Mouse (Mus musculus) myocyte (in vitro differentiated cells): ENCODE measurements at regions not wholly inside any gene's neighbourhood (a gene's known extent, or its start where the extent isn't known, plus 50 kb on each side); places are given as distances from the start of the nearest gene placed in this dataset.

Experiments used
- H3K27me3 ChIP-seq: one replicate; pipeline ENCODE4 v1.6.1; 2011; ENCODE audit not compliant: control insufficient read depth, insufficient read depth, insufficient read length
- H3K36me3 ChIP-seq: one replicate; pipeline ENCODE4 v1.6.1; 2011; ENCODE audit not compliant: control insufficient read depth, insufficient read depth
- H3K4me2 ChIP-seq: one replicate; pipeline ENCODE4 v1.6.1; 2011; ENCODE audit warnings: low read depth, control low read depth
- H3K4me3 ChIP-seq: one replicate; pipeline ENCODE4 v1.5.1; 2011; ENCODE audit warnings: mild to moderate bottlenecking, control low read depth, moderate library complexity
- H3K79me2 ChIP-seq: one replicate; pipeline ENCODE4 v1.6.1; 2011; ENCODE audit not compliant: control insufficient read depth, insufficient read depth
- H3ac ChIP-seq: one replicate; pipeline ENCODE4 v1.6.1; 2011; ENCODE audit not compliant: control insufficient read depth, insufficient read length
- CEBPB ChIP-seq: IDR thresholded peaks from 2 replicates; pipeline ENCODE4 v1.6.1; 2011; ENCODE audit warnings: mild to moderate bottlenecking, moderate library complexity; ENCODE audit not compliant: poor library complexity, insufficient read depth, severe bottlenecking
- E2F4 ChIP-seq: IDR thresholded peaks from one replicate; pipeline ENCODE4 v1.6.1; 2011; ENCODE audit warnings: mild to moderate bottlenecking, control low read depth, moderate library complexity; ENCODE audit not compliant: insufficient read depth
- MAX ChIP-seq: IDR thresholded peaks from one replicate; pipeline ENCODE4 v1.6.1; 2011; ENCODE audit warnings: low read depth, mild to moderate bottlenecking, control low read depth
- MYOD1 ChIP-seq, 3 experiments: IDR thresholded peaks; one replicate each; pipeline ENCODE4 v1.6.1; 2011; ENCODE audit warnings: control low read depth in 2 of 3, low read depth in 2 of 3, mild to moderate bottlenecking in 2 of 3, moderate library complexity in 1 of 3; ENCODE audit not compliant: insufficient read length in 2 of 3, control insufficient read depth in 1 of 3
- MYOG ChIP-seq, 3 experiments: IDR thresholded peaks; one replicate each; pipeline ENCODE4 v1.6.1; 2011; ENCODE audit warnings: control low read depth in 2 of 3, low read depth in 2 of 3, mild to moderate bottlenecking in 2 of 3; ENCODE audit not compliant: insufficient read length in 2 of 3, control insufficient read depth in 1 of 3, insufficient read depth in 1 of 3
- POLR2A ChIP-seq: IDR thresholded peaks from one replicate; pipeline ENCODE4 v1.6.1; 2011; ENCODE audit warnings: low read depth, mild to moderate bottlenecking, control low read depth, moderate library complexity; ENCODE audit not compliant: insufficient read length
- POLR2AphosphoS2 ChIP-seq: IDR thresholded peaks from one replicate; pipeline ENCODE4 v1.6.1; 2011; ENCODE audit warnings: low read depth, control low read depth; ENCODE audit not compliant: insufficient read length
- REST ChIP-seq: IDR thresholded peaks from one replicate; pipeline ENCODE4 v1.6.1; 2011; ENCODE audit warnings: mild to moderate bottlenecking, control low read depth, moderate library complexity; ENCODE audit not compliant: insufficient read depth, insufficient read length
- SRF ChIP-seq: IDR thresholded peaks from one replicate; pipeline ENCODE4 v1.6.1; 2011; ENCODE audit warnings: low read depth; ENCODE audit not compliant: control insufficient read depth, insufficient read length
- TCF12 ChIP-seq: IDR thresholded peaks from one replicate; pipeline ENCODE4 v1.6.1; 2011; ENCODE audit warnings: mild to moderate bottlenecking, control low read depth; ENCODE audit not compliant: poor library complexity, insufficient read depth, severe bottlenecking
- TCF3 ChIP-seq: IDR thresholded peaks from one replicate; pipeline ENCODE4 v1.6.1; 2011; ENCODE audit warnings: low read depth, control low read depth; ENCODE audit not compliant: insufficient read length
- USF1 ChIP-seq: IDR thresholded peaks from one replicate; pipeline ENCODE4 v1.6.1; 2011; ENCODE audit warnings: low read depth, mild to moderate bottlenecking, control low read depth, moderate library complexity

- no peak overlapping the region for H3ac ChIP-seq
- H3K4me3 ChIP-seq = no peak overlapping the region
- H3K27me3 ChIP-seq = no peaks in the 10 kb centered on the region
- H3K79me2 ChIP-seq = no peaks in the 10 kb centered on the region
- TF ChIP-seq MYOG (IDR thresholded peaks at IDR 0.05; ENCODE audit: control insufficient read depth in 1 of 3, insufficient read depth in 1 of 3, insufficient read length in 2 of 3, low read depth in 2 of 3) (no peak), CEBPB (no peak), E2F4 (no peak), MAX (no peak), POLR2AphosphoS2 (no peak), MYOD1 (IDR thresholded peaks at IDR 0.05; ENCODE audit: control insufficient read depth in 1 of 3, insufficient read length in 2 of 3, low read depth in 2 of 3) (no peak), REST (no peak), SRF (no peak), TCF3 (no peak), USF1 (no peak), TCF12 (no peak), POLR2A (no peak)
- no peaks in the 10 kb centered on the region for H3K36me3 ChIP-seq
- H3K4me2 ChIP-seq = no peak overlapping the region
Measured at GRCm38 (mm10) chr17:68100093-68100492, 96.2 kb upstream of the Arhgap28 start.

DNA sequence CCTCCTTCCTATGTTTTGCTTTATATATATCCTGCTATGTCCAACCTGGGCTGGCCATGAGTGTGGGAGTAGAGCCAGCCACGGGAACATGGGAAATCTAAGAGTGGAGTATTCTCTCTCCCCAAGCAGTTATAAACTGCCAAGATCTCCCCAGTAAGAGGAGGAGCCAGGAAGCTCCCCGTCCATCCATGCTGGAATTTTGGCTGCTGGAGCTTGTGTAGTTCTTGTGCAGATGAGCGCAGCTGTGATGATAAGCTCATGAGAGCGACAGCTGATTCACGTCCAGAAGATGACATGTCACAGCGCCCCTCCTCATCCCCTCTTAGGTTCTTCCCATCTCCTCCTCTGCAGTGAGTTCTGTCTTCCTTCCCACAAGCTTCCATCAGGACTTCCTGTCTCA is 99.4 kb upstream of the Arhgap28 start:
- Histone ChIP-seq H3K4me3 (no peak overlapping the region), H3K79me2 (no peaks in the 10 kb centered on the region), H3K36me3 (no peaks in the 10 kb centered on the region), H3ac (no peak overlapping the region), H3K4me2 (no peak overlapping the region), H3K27me3 (no peaks in the 10 kb centered on the region)
- TF ChIP-seq POLR2A (no peak), USF1 (no peak), TCF12 (no peak), POLR2AphosphoS2 (no peak), REST (no peak), SRF (no peak), MYOD1 (IDR thresholded peaks at IDR 0.05; ENCODE audit: control insufficient read depth in 1 of 3, insufficient read length in 2 of 3, low read depth in 2 of 3) (peak in 1 of 3 experiments; percentile 27), CEBPB (no peak), TCF3 (no peak), MAX (no peak), MYOG (IDR thresholded peaks at IDR 0.05; ENCODE audit: control insufficient read depth in 1 of 3, insufficient read depth in 1 of 3, insufficient read length in 2 of 3, low read depth in 2 of 3) (peak in 1 of 3 experiments; percentile 34), E2F4 (no peak)

DNA sequence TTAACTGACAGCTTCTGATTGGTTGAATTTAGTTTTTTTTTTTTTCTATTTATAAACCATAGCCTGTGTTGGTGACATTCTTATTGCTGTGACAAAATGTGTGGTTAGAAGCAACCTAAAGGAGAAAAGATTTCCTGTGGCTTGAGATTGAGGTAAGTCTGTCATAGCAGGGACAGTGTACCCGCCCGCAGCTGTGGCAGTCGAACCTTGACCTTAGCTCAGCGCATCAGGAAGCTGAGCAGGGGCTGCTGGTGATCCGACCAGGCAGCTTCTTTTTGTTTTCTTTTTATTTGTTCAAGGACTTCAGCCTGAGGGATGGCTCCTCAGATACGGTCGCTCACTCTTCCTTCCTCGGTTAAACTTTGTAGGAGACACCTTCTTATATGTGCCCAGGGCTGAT is 102.4 kb upstream of the Arhgap28 start:
- Histone ChIP-seq H3ac (no peak overlapping the region), H3K4me2 (peak overlapping the region; percentile 41), H3K4me3 (no peak overlapping the region), H3K27me3 (no peaks in the 10 kb centered on the region), H3K79me2 (no peaks in the 10 kb centered on the region), H3K36me3 (no peaks in the 10 kb centered on the region)
- TF ChIP-seq MYOG (IDR thresholded peaks at IDR 0.05; ENCODE audit: control insufficient read depth in 1 of 3, insufficient read depth in 1 of 3, insufficient read length in 2 of 3, low read depth in 2 of 3) (peak in 1 of 3 experiments; percentile 48), POLR2A (no peak)

DNA sequence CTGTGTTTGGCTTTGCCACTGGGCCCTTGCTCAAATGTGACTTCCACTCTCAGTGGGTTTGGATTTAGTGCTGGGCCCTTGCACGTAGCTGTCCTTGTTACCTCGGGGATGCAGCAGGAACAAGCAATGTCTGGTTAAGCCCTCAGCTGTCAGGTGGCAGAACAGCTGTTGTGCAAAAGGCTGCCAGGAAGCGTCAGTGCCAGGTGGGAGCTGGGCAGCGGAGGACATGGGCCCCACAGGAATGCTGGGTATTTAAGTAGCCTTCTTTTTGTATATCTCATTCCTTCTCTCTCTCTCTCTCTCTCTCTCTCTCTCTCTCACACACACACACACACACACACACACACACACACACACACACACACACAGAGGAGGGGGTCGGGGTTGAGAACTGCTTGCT is 104.0 kb upstream of the Arhgap28 start:
- no peak overlapping the region for H3ac ChIP-seq
- peak overlapping the region; percentile 41 for H3K4me2 ChIP-seq
- H3K4me3 ChIP-seq = no peak overlapping the region
- H3K27me3 ChIP-seq = no peaks in the 10 kb centered on the region
- TF ChIP-seq TCF12 (peak; percentile 100), POLR2AphosphoS2 (no peak), TCF3 (peak; percentile 100), MAX (no peak), E2F4 (no peak), CEBPB (no peak), MYOG (IDR thresholded peaks at IDR 0.05; ENCODE audit: control insufficient read depth in 1 of 3, insufficient read depth in 1 of 3, insufficient read length in 2 of 3, low read depth in 2 of 3) (peak; percentile 99 to 100 (median 99)), POLR2A (no peak), REST (no peak), SRF (no peak), USF1 (no peak), MYOD1 (IDR thresholded peaks at IDR 0.05; ENCODE audit: control insufficient read depth in 1 of 3, insufficient read length in 2 of 3, low read depth in 2 of 3) (peak; percentile 61 to 100 (median 98))
- H3K36me3 ChIP-seq = no peaks in the 10 kb centered on the region
- H3K79me2 ChIP-seq = no peaks in the 10 kb centered on the region

DNA sequence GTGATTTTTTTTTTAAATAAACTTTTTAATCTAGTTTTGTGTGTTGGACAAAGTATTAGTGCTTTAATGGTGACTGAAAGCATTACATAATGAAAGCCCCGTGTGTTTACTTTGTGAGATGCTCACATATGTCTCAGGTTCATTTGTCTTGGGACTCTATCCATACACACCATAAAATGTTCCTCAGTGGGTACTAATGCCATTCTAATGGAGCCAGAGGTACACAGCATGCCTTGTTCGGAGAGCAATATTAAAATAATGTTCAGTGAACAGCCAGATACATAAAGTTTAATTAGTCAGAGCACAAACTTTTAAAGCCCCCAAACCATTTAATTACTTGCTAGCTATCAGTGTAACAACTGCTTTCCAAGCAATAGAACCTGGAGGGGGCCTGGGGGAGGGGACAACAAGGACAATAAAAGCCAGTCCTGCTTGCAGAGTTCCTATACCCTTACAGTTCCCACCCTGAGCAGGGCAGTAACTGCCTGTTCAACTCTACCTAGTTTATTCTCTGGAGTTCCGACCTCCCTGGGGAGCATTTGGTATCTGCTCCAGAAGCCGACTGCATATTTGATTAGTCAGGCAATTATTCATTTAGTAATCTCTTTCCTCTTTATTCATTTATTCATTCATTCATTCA is 108.0 kb upstream of the Arhgap28 start:
- Histone ChIP-seq H3K36me3 (no peaks in the 10 kb centered on the region), H3ac (no peak overlapping the region), H3K4me3 (no peak overlapping the region), H3K79me2 (no peaks in the 10 kb centered on the region), H3K4me2 (no peak overlapping the region), H3K27me3 (no peaks in the 10 kb centered on the region)
- TF ChIP-seq POLR2AphosphoS2 = no peak
- TF ChIP-seq MYOD1 (IDR thresholded peaks at IDR 0.05; ENCODE audit: control insufficient read depth in 1 of 3, insufficient read length in 2 of 3, low read depth in 2 of 3) = no peak
- TF ChIP-seq E2F4 = no peak
- TF ChIP-seq POLR2A = no peak
- no peak for TF ChIP-seq MAX
- TF ChIP-seq REST = no peak
- no peak for TF ChIP-seq SRF
- no peak for TF ChIP-seq TCF3
- no peak for TF ChIP-seq USF1
- no peak for TF ChIP-seq CEBPB
- no peak for TF ChIP-seq TCF12
- TF ChIP-seq MYOG (IDR thresholded peaks at IDR 0.05; ENCODE audit: control insufficient read depth in 1 of 3, insufficient read depth in 1 of 3, insufficient read length in 2 of 3, low read depth in 2 of 3) = no peak
